ENCODE assay signal across 8 mouse cellular contexts in the genomic region with DNA sequence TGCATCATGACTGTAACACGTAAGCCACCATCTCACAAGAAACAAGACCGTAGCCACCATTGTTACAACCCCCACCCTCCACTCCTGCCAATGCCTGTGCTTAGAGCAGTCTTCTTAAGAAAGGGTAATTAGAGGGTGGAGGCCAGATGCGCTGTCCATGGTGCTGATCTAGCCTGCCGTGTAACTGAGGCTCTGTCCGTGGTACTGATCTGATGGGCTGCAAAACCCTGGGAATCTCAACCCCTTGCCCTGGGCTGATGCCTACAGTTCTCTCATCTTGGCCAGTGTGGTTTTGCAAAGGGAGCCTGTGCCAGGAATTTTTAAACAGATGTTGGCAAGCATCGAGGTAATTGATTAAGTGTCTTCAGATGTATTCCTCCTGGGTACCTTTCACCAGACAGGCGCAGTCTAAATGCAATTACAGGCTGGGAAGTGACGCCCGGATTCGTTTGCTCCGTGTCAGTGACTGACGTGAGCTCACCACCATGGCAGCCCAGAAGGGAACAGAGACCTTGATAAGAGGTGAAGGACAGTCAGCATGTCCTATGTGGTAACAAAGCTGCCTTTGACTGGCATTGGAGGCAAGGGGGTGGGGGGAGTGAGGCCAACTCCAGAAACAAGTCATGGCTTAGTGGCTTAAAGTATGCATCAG.
DNase-seq lines count a peak whose midpoint lies in the region; ATAC-seq and TF ChIP-seq lines count a peak whose summit lies in the region.

No protein-coding gene starts in this region.

- peak; percentile 27 to 69 for DNase-seq in heart, adult 2 months
- DNase-seq in adrenal gland, adult 8-10 months = peak; percentile 34
- peak; percentile 66 for DNase-seq in gastrocnemius, adult 2 months
- peak; percentile 86 for DNase-seq in kidney, postnatal 14 days
- DNase-seq in midbrain, embryonic 11.5 days (ENCODE audit: low spot score, missing footprints) = peak; percentile 97
- DNase-seq in thymus, postnatal 25 days = peak; percentile 44
- DNase-seq in left cerebral cortex, adult 8-10 months (ENCODE audit: low spot score in 2 of 2) = no peak

- TF ChIP-seq CTCF in heart, adult 2 months (IDR thresholded peaks at IDR 0.05) = no peak
- no peak for TF ChIP-seq CTCF in gastrocnemius, adult 2 months (IDR thresholded peaks at IDR 0.05)

- ATAC-seq in heart, embryonic 11.5 days (replicated peaks; ENCODE audit: insufficient number of reproducible peaks, low FRiP score, low TSS enrichment) = no peak
- ATAC-seq in midbrain, embryonic 11.5 days (ENCODE audit: low FRiP score) = no peak

- H3K79me2 ChIP-seq in heart, adult 2 months (replicated peaks; ENCODE audit: control insufficient read depth, insufficient read depth, low read length) = no peaks in the 10 kb centered on the region

- no peaks in the 10 kb centered on the region for H3K4me1 ChIP-seq in heart, adult 2 months (ENCODE audit: control insufficient read depth, insufficient read depth, low read length)
- H3K4me1 ChIP-seq in heart, embryonic 11.5 days (ENCODE audit: control insufficient read depth, insufficient read depth, low read length) = no peaks in the 10 kb centered on the region
- H3K4me1 ChIP-seq in midbrain, embryonic 11.5 days (ENCODE audit: control insufficient read depth, insufficient read depth, low read length) = peaks cover 2% of the 10 kb centered on the region; the same call in 1 of the 2 replicates

- H3K27ac ChIP-seq in heart, adult 2 months = no peak overlapping the region
- no peak overlapping the region for H3K27ac ChIP-seq in heart, embryonic 11.5 days (ENCODE audit: low read depth, low read length)
- no peak overlapping the region for H3K27ac ChIP-seq in gastrocnemius, adult 2 months
- H3K27ac ChIP-seq in midbrain, embryonic 11.5 days (ENCODE audit: low read depth, low read length) = no peak overlapping the region

- 0 out of 2 replicates have a peak, but pooled peaks have one; percentile 54 for TF ChIP-seq EP300 in heart, adult 2 months (IDR thresholded peaks at IDR 0.05; ENCODE audit: insufficient read depth, low read depth, low read length)

- H3K36me3 ChIP-seq in heart, adult 2 months (ENCODE audit: control insufficient read depth, insufficient read depth, low read length) = no peaks in the 10 kb centered on the region
- no peaks in the 10 kb centered on the region for H3K36me3 ChIP-seq in heart, embryonic 11.5 days (ENCODE audit: control insufficient read depth, insufficient read depth, low read length)
- H3K36me3 ChIP-seq in midbrain, embryonic 11.5 days (ENCODE audit: control insufficient read depth, insufficient read depth, low read length) = no peaks in the 10 kb centered on the region

- H3K9me3 ChIP-seq in heart, embryonic 11.5 days (replicated peaks; ENCODE audit: control insufficient read depth, low read length) = no peaks in the 10 kb centered on the region
- no peaks in the 10 kb centered on the region for H3K9me3 ChIP-seq in midbrain, embryonic 11.5 days (ENCODE audit: control insufficient read depth, low read length)

- no peak for TF ChIP-seq POLR2A in heart, adult 2 months (IDR thresholded peaks at IDR 0.05; ENCODE audit: insufficient read depth, low read depth, low read length)

- no peaks in the 10 kb centered on the region for H3K27me3 ChIP-seq in heart, adult 2 months (ENCODE audit: control insufficient read depth, insufficient read depth, low read length)
- H3K27me3 ChIP-seq in heart, embryonic 11.5 days (ENCODE audit: control insufficient read depth, insufficient read depth, low read length) = 0 out of 2 replicates have a peak, but pooled peaks cover 2% of the 10 kb centered on the region
- no peaks in the 10 kb centered on the region for H3K27me3 ChIP-seq in midbrain, embryonic 11.5 days (ENCODE audit: control insufficient read depth, insufficient read depth, low read length)

- intact Hi-C loops in heart, adult 2 months (cut with DNase I) = no loop called here
- intact Hi-C loops in gastrocnemius, adult 2 months (cut with DNase I) = no loop called here

- WGBS in heart, adult 2 months = 49% methylated on average over 12 of the region's 12 CpGs
- 47% methylated on average over 12 of the region's 12 CpGs for WGBS in heart, embryonic 11.5 days (ENCODE audit: insufficient replicate concordance)
- WGBS in midbrain, embryonic 11.5 days = 45% methylated on average over 12 of the region's 12 CpGs

- no peak overlapping the region for H3K4me2 ChIP-seq in heart, embryonic 11.5 days
- no peak overlapping the region for H3K4me2 ChIP-seq in midbrain, embryonic 11.5 days

- H3K9ac ChIP-seq in heart, adult 2 months (ENCODE audit: low read depth, low read length) = no peak overlapping the region
- H3K9ac ChIP-seq in heart, embryonic 11.5 days (ENCODE audit: low read depth, low read length) = no peak overlapping the region
- no peak overlapping the region for H3K9ac ChIP-seq in midbrain, embryonic 11.5 days (ENCODE audit: low read length)

- no peak overlapping the region for H3K4me3 ChIP-seq in heart, adult 2 months
- no peak overlapping the region for H3K4me3 ChIP-seq in heart, embryonic 11.5 days (ENCODE audit: low read depth, low read length)
- H3K4me3 ChIP-seq in gastrocnemius, adult 2 months = no peak overlapping the region
- H3K4me3 ChIP-seq in midbrain, embryonic 11.5 days (ENCODE audit: low read depth, low read length) = no peak overlapping the region

Comparison
In these comparisons a context has a peak if more than half of its experiments do, and no peak if none do; other contexts are left out.
1. DNase-seq: peak in heart, adult 2 months (2 of 2), adrenal gland, adult 8-10 months (single experiment), gastrocnemius, adult 2 months (single experiment), kidney, postnatal 14 days (single experiment), midbrain, embryonic 11.5 days (single experiment) and thymus, postnatal 25 days (single experiment); none in left cerebral cortex, adult 8-10 months (0 of 2).